Mouse (Mus musculus): ENCODE measurements around the gene Flrt2.

DNA sequence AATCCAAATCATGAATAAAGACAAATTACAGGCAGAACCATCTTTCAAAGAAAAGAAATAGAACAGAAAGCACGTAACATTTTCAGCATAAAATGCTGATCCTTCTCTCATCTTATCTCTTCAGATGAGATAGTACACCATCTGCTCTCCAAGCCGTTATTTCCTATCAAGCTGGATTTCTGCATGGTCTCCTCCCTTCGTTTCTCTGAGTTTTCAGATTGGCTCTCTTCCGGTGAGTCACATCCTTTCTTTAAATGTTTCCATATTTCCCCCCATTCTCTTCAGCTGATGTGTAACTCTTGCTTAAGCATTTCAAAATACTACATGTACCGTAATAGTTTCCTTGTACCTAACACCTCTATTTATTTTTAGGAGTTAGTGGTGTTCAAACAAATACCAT, 16.3 kb upstream of the Flrt2 start:
- no peak for TF ChIP-seq CTCF (IDR thresholded peaks at IDR 0.05; ENCODE audit: low read depth)
- 0 out of 2 replicates have a peak, but pooled peaks have one; percentile 6 for TF ChIP-seq EP300 (IDR thresholded peaks at IDR 0.05; ENCODE audit: low read depth)

Data from liver, postnatal 0 days (tissue).